Mouse (Mus musculus) liver, embryonic 14.5 days (tissue): ENCODE measurements at regions not wholly inside any gene's neighbourhood (a gene's known extent, or its start where the extent isn't known, plus 50 kb on each side); places are given as distances from the start of the nearest gene placed in this dataset.

ENCODE experiments used
- CTCF ChIP-seq: IDR thresholded peaks from 2 replicates; pipeline ENCODE4 v1.5.1; 2016; ENCODE audit warnings: antibody characterized with exemption, low read depth, control low read depth
- EP300 ChIP-seq: IDR thresholded peaks from 2 replicates; pipeline ENCODE4 v1.6.1; 2016; ENCODE audit warnings: antibody characterized with exemption, low read depth

DNA sequence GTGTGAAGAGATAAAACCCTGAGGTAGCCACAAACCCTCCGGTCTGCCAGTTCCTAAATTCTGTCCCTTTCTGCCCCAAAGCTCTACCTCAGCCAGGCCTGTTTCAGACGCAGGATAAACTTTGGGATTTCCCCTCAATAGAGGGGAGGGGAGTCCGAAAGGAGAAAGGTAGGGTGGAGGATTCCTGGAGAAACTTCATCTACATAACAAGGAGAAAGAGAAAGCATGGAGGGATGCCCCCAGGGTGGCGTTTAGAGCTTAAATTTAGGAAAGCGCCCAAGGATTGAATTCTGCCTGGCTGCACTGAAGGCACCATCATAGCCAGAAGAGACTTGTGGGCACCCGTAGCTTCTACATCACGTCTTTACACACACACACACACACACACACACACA lies 124.9 kb upstream of the Med13l start:
- TF ChIP-seq EP300 = no peak
- no peak for TF ChIP-seq CTCF
